Mouse (Mus musculus) limb, embryonic 13.5 days (tissue): ENCODE measurements around the gene Pde3b. TPM values are rescaled to one million over a fixed set of nuclear protein-coding genes. Genes with fewer than 3 reads are reported as not detected.
"Not testable (repeated sequence)": the region's sequence is repeated elsewhere in the genome, so short reads cannot be mapped to it uniquely, and the experiment has no call there.

Experiments used
- ATAC-seq: fragments of 200-750 bp; cut with Nextera tagmentation; 2 replicates; pipeline ENCODE4 v1.8.0; 2017; ENCODE audit warnings: low read depth, moderate number of reproducible peaks, moderate TSS enrichment; ENCODE audit not compliant: low FRiP score
- H3K27ac ChIP-seq: fragments of 300-500 bp; sonication (generic); 2 replicates; pipeline ENCODE4 v1.5.1; 2015; ENCODE audit warnings: inconsistent platforms, mild to moderate bottlenecking, moderate library complexity
- H3K27me3 ChIP-seq: fragments of 300-500 bp; sonication (generic); 2 replicates; pipeline ENCODE4 v1.6.1; 2015; ENCODE audit warnings: mild to moderate bottlenecking, inconsistent platforms
- H3K36me3 ChIP-seq: fragments of 300-500 bp; sonication (generic); 2 replicates; pipeline ENCODE4 v1.6.1; 2015; ENCODE audit warnings: inconsistent platforms, mild to moderate bottlenecking, moderate library complexity
- H3K4me1 ChIP-seq: fragments of 300-500 bp; sonication (generic); 2 replicates; pipeline ENCODE4 v1.6.1; 2015; ENCODE audit warnings: inconsistent platforms
- H3K4me2 ChIP-seq: fragments of 300-500 bp; sonication (generic); replicated peaks from 2 replicates; pipeline ENCODE4 v1.6.1; 2015; ENCODE audit warnings: inconsistent platforms, mild to moderate bottlenecking, moderate library complexity
- H3K4me3 ChIP-seq: fragments of 300-500 bp; sonication (generic); 2 replicates; pipeline ENCODE4 v1.5.1; 2015; ENCODE audit warnings: moderate library complexity, mild to moderate bottlenecking, inconsistent platforms
- H3K9ac ChIP-seq: fragments of 300-500 bp; sonication (generic); 2 replicates; pipeline ENCODE4 v1.6.1; 2015; ENCODE audit warnings: mild to moderate bottlenecking, inconsistent platforms
- H3K9me3 ChIP-seq: fragments of 300-500 bp; sonication (generic); 2 replicates; pipeline ENCODE4 v1.6.1; 2016; ENCODE audit warnings: inconsistent platforms
- WGBS: fragments of 180-500 bp; shearing (Covaris S2); methylation state at CpG from one replicate; pipeline ENCODE4 v1.1.7; 2015; 5-methylcytosine and 5-hydroxymethylcytosine counted together
- polyA plus RNA-seq: library from polyadenylated mRNA; unstranded; fragments of >200 nt; fragmentation: Nextera tagmentation; extraction: Ambion mirVana; gene quantifications from 2 replicates; pipeline ENCODE4 v1.2.1, GENCODE M21; 2015

The Pde3b gene
- polyA plus RNA-seq, 1 experiment from 2014 or later = 5.3 TPM

DNA sequence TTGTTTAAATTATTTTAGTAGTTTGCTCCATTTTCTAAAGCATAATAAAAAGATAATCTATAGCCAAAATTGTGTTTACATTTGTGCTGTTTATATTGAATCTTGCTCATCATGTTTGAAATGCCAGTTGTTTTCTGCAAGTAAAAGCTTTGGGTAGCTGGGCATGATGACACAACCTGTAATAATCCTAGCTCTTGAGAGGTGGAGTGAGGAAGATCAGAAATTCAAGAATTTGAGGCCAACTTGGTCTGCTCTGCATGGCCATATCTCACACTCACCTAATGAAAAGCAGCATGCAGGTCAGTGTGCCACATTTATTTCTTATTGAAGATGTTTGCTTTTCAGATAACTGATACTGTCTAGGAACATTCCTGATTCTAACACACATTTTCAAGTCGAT lies 65.9 kb downstream of the Pde3b start:
- Histone ChIP-seq H3K27ac (no peak overlapping the region), H3K4me3 (no peak overlapping the region), H3K36me3 (no peaks in the 10 kb centered on the region), H3K4me1 (no peaks in the 10 kb centered on the region), H3K4me2 (no peak overlapping the region), H3K9ac (no peak overlapping the region), H3K27me3 (no peaks in the 10 kb centered on the region), H3K9me3 (no peaks in the 10 kb centered on the region)
- no peak for ATAC-seq
- 80% methylated on average over 1 of the region's 1 CpGs for WGBS

DNA sequence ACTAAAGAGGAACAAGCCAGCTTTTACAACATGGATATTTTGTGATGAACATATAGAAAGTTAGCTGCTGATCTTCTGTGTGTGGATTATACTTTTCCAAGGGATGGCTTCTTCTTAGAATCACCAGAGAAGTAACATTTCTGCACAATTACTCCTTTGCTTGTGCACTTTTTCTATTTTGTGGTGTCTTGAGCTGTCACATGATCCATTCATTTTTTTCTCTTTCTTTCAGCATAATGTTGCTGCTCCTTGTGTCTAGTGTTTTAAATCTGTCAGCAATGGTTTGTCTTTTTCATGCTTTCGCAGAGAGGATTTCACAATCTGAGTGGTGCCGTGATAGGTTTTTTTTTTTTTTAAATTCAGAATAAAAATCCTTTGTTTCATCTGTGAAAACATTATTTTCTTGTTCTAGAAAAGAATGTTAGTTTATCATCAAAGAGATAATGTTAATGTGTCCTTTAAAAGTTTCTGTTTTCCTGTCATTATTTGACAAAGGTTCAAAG lies 66.4 kb downstream of the Pde3b start:
- Histone ChIP-seq H3K27me3 (no peaks in the 10 kb centered on the region), H3K36me3 (no peaks in the 10 kb centered on the region), H3K9me3 (no peaks in the 10 kb centered on the region), H3K9ac (no peak overlapping the region), H3K4me1 (no peaks in the 10 kb centered on the region), H3K27ac (no peak overlapping the region), H3K4me3 (no peak overlapping the region), H3K4me2 (no peak overlapping the region)
- WGBS = 91% methylated on average over 2 of the region's 2 CpGs
- ATAC-seq = no peak

DNA sequence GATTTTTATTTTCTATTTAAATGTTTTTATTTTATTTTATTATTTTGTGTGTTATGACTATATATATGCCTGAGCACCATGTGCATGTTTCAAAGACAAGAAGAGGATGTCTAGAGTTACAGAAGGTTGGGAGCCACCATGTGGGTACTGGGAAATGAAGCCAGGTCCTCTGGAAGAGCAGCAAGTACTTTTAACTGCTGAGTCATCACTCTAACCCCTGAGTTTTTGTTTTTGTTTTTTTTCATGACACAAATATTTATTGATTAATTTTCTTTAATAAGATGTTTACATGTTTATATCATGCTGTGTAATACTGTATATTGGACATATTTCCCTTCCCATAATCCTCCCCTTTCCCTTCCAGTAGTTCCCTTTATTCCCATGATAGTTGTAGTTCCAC lies 77.5 kb downstream of the Pde3b start:
- no peaks in the 10 kb centered on the region for H3K27me3 ChIP-seq
- H3K4me1 ChIP-seq = no peaks in the 10 kb centered on the region
- H3K4me3 ChIP-seq = no peak overlapping the region
- no peak for ATAC-seq
- H3K9me3 ChIP-seq = no peaks in the 10 kb centered on the region
- H3K36me3 ChIP-seq = no peaks in the 10 kb centered on the region
- no peak overlapping the region for H3K27ac ChIP-seq
- no peak overlapping the region for H3K4me2 ChIP-seq
- H3K9ac ChIP-seq = no peak overlapping the region

DNA sequence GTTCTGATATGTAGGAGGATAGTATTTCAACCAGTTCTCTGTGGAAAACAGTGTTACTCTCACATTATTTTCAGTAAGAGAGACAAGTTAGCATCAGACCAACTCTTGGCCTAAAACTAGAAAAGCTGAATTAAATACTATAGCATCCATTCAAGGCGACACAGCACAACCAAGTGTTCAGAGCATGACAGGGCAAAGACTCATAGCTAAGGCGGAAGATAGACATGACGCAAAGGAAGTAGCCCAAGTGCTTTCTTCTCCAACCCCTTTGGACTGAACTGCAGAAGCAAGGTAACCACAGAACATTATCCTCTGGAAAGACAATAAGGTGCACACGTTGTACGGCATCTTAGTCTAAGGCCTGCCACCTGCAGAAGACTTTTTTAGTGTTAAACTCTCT lies 79.0 kb downstream of the Pde3b start:
- Histone ChIP-seq H3K9me3 (no peaks in the 10 kb centered on the region), H3K27ac (no peak overlapping the region), H3K4me1 (no peaks in the 10 kb centered on the region), H3K4me2 (no peak overlapping the region), H3K27me3 (no peaks in the 10 kb centered on the region), H3K4me3 (no peak overlapping the region), H3K36me3 (no peaks in the 10 kb centered on the region), H3K9ac (no peak overlapping the region)
- no peak for ATAC-seq
- WGBS = 96% methylated on average over 5 of the region's 5 CpGs

DNA sequence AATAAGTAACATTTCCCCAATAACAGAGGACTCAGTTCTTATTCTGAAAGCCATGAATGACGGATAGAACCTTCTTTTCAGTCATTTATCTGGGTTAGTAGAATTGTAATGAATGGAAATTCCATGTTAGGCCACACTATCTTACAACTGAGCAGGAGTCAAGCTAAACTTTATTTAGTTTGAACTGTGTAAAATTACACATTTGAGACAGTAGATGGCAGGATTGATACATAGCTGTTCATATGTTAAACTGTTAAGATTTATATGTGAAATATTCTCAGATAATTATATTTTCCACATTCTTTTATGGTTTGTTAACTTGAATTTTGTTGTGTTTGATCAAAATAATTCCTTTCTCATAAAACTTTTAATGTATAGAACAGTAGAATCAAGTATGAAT lies 84.2 kb downstream of the Pde3b start:
- Histone ChIP-seq H3K4me1 (no peaks in the 10 kb centered on the region), H3K27ac (no peak overlapping the region), H3K9ac (no peak overlapping the region), H3K4me3 (no peak overlapping the region), H3K27me3 (no peaks in the 10 kb centered on the region), H3K36me3 (no peaks in the 10 kb centered on the region), H3K4me2 (no peak overlapping the region), H3K9me3 (no peaks in the 10 kb centered on the region)
- WGBS = 88% methylated on average over 1 of the region's 1 CpGs
- no peak for ATAC-seq

DNA sequence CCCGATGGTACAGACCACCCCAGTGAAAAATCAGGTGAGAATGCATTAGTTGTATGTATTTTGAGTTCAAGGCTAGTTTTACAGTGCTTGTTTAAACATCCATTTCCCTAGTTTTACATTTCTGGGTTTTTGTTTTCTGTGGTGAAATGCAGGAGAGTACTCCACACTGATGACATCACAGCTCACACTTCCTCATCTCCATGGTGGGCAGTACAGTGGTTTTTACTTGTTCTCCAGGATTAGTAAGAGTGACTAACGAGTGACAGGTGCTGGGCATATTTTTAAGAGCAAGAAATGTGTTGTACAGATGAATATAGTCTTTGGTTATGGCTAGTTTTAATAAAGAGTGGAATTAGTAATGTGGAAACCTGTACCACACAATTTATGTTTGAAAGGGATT lies 93.8 kb downstream of the Pde3b start:
- Histone ChIP-seq H3K4me2 (no peak overlapping the region), H3K4me1 (no peaks in the 10 kb centered on the region)
- WGBS = 81% methylated on average over 2 of the region's 2 CpGs

DNA sequence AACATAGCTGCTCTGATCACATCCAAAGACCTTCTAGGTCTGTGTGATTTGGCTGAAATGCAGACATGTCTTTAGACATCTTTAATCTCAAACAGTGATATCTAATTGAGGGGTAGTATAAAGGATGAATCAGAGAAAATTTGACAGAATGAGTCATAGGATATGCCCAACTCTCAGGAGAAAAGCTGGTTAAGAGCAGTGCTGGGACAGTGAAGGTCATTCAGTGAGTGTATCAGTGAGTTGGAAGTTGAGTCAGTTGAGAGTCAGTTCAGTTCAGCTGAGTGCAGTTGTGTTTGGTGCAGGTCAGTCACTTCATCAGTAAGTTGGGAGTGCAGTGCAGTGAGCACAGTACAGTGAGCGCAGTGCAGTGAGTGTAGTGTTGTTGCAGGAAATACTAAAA lies 105.0 kb downstream of the Pde3b start:
- Histone ChIP-seq H3K27me3 (no peaks in the 10 kb centered on the region), H3K36me3 (peaks cover 5% of the 10 kb centered on the region; the same call in 1 of the 2 replicates), H3K4me2 (no peak overlapping the region), H3K9me3 (no peaks in the 10 kb centered on the region), H3K4me3 (no peak overlapping the region), H3K4me1 (no peaks in the 10 kb centered on the region), H3K27ac (no peak overlapping the region), H3K9ac (no peak overlapping the region)
- ATAC-seq = no peak
- 100% methylated on average over 1 of the region's 1 CpGs for WGBS

More for the DNA sequence above, 93.8 kb downstream of the Pde3b start:
- Histone ChIP-seq H3K27ac (no peak overlapping the region), H3K36me3 (no peaks in the 10 kb centered on the region), H3K4me3 (no peak overlapping the region), H3K9me3 (no peaks in the 10 kb centered on the region), H3K27me3 (no peaks in the 10 kb centered on the region), H3K9ac (no peak overlapping the region)
- ATAC-seq = no peak

DNA sequence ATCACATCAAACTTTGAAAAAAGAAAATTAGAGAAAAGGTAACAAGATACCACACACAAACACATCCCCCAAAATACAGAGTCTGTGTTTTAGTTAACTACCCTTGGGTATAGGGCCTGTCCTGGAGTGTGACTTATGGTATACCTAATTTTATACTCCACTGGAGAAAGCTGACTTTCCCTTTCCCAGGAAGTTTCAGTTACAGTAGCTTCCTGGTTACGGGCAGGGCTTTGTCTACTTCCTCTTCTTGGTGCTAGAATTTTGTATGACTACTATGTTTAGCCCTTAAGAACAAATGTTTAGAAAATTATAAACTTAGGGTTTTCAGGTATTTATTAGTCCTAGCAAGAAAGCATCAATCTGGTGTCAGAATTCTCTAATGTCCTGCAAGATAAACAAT lies 111.2 kb downstream of the Pde3b start:
- no peaks in the 10 kb centered on the region for H3K4me1 ChIP-seq
- no peak overlapping the region for H3K4me2 ChIP-seq
- H3K36me3 ChIP-seq = peaks cover 5% of the 10 kb centered on the region; the same call in 1 of the 2 replicates
- WGBS = 88% methylated on average over 1 of the region's 1 CpGs
- no peak overlapping the region for H3K9ac ChIP-seq
- no peak overlapping the region for H3K4me3 ChIP-seq
- no peak for ATAC-seq
- H3K27me3 ChIP-seq = no peaks in the 10 kb centered on the region
- H3K27ac ChIP-seq = no peak overlapping the region
- no peaks in the 10 kb centered on the region for H3K9me3 ChIP-seq

DNA sequence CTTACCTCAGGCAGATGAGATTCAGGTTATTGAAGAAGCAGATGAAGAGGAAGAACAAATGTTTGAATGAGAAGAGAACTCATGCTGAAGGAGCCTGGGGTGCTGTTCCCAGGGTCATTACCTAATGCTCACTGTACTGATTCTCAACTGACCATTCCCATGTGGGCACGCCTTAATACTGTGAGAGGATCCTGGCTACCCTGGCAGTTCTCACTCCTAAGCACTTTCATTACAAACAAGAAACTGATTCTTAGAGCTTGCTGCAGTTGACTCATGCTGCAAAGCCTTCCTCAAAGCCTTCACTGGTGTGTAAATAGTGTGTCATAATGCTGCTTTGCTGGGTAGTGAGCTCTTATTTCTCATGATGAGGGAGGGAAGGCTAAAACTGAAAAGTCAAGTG lies 121.1 kb downstream of the Pde3b start:
- Histone ChIP-seq H3K4me3 (no peak overlapping the region), H3K36me3 (peaks cover 7% of the 10 kb centered on the region; the same call in 1 of the 2 replicates), H3K27me3 (no peaks in the 10 kb centered on the region), H3K27ac (no peak overlapping the region), H3K9me3 (no peaks in the 10 kb centered on the region), H3K4me2 (no peak overlapping the region), H3K9ac (no peak overlapping the region), H3K4me1 (no peaks in the 10 kb centered on the region)
- 86% methylated on average over 1 of the region's 1 CpGs for WGBS
- ATAC-seq = no peak

DNA sequence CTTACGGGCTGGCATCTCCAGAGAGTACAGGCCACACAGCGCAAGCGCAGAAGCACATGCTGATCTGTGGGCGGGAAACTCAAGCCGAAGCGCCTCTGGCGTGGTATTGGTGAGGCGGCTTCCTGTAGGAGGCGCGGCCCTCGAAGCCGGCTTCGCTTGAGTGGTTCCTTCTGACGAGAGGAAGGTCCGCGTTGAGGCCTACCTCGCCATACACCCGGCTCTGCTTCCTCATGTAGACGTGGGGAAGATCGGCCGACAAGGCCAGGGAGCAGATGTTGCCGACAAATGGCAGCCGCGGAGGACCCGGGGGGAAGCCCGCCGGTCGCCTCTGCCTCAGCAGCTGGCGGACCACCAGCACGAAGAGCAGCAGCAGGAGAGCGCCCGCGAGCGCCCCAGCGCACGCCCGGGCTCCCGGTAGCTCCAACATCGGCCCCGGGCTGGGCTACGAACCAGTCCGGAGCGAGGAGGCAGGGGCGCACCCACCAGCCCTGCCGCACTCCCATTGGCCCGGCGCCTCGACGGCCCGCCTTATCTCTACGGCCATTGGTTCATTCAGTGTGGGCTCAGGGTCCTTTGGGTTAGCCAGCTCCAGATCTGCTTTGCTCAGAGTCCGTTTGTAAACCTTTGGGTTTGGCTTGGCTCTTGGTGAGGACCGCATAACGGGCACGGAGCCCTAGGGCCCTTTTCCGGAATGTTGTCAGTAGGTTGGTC lies 147.6 kb downstream of the Pde3b start, which contains the start of gene Cyp2r1:
Gene Cyp2r1, minus strand, starts transcription at position 442 of the 711 bp plus-strand sequence.
- peak within 1 kb of the TSS; percentile 70 for H3K4me2 ChIP-seq
- 2% methylated on average over 56 of the region's 56 CpGs for WGBS
- ATAC-seq = peak; percentile 100
- H3K27me3 ChIP-seq = no peaks in the 10 kb centered on the region
- peak within 1 kb of the TSS; percentile 87 for H3K27ac ChIP-seq
- H3K9ac ChIP-seq = peak within 1 kb of the TSS; percentile 67
- H3K4me1 ChIP-seq = no peaks in the 10 kb centered on the region
- peak within 1 kb of the TSS; percentile 57 for H3K4me3 ChIP-seq
- H3K36me3 ChIP-seq = no peaks in the 10 kb centered on the region
- no peaks in the 10 kb centered on the region for H3K9me3 ChIP-seq

DNA sequence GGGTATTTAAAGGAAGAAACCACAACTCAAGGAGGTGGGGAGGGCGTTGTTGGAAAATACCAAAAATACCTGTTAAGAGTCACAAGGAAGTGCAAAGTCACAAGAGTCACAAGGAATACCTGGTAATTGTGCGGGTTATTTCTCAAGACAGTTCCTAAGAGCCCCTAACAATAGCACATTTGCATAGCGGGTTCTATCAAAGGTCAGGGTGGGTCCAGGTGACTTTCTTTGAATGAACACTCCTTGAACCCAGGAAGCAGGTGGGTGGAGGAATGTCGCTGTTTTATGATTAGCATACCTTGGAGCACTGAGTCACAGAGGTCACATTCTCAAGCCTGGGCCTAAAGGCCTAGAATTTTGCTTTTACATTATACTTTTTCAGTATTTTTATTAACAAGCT lies 158.8 kb downstream of the Pde3b start:
- H3K27ac ChIP-seq, H3K27me3 ChIP-seq, H3K4me2 ChIP-seq, H3K9me3 ChIP-seq, H3K9ac ChIP-seq, H3K36me3 ChIP-seq, ATAC-seq, H3K4me3 ChIP-seq, H3K4me1 ChIP-seq: not testable (repeated sequence)
- WGBS = 91% methylated on average over 4 of the region's 4 CpGs

DNA sequence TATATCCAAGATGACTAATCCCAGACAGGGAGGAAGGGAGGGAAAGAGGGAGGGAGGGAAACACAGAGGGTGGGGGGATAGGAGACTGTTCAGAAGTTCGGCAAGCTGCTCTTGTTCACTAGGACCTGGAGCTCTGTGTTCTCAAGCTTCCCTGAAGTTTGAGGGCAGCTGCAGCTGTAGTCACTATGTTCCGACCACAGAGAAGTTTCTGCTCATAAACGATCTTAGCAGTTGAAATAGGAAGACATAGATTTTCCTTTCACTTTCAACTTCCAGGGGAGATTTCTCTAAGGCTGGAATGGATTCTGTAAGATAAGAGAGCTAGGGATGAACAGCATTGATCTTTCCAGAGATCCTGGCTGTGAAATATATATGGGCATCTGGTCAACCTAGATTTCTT lies 161.8 kb downstream of the Pde3b start:
- H3K27ac ChIP-seq = no peak overlapping the region
- H3K36me3 ChIP-seq = no peaks in the 10 kb centered on the region
- no peak overlapping the region for H3K9ac ChIP-seq
- no peaks in the 10 kb centered on the region for H3K9me3 ChIP-seq
- no peaks in the 10 kb centered on the region for H3K27me3 ChIP-seq
- no peak overlapping the region for H3K4me2 ChIP-seq
- H3K4me1 ChIP-seq = no peaks in the 10 kb centered on the region
- no peak overlapping the region for H3K4me3 ChIP-seq
- ATAC-seq = no peak
- WGBS = 66% methylated on average over 3 of the region's 3 CpGs

DNA sequence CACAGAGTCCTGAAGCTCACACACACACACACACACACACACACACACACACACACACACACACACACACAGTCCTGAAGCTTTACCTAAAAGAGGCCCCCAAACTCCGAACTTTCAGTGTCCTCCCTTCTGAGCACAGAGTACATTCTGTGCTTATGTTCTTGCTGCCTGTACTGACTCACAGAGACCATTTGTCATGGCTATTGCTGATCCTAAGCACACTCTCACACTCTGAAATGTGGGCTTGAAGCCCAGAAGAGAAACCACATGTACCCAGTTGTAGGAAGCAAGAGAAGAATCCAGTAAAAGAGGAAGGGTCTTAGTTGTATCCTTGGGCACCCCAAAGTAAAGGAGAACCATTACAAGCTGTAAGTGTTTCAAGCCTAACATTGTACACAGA lies 162.6 kb downstream of the Pde3b start:
- Histone ChIP-seq H3K4me3 (no peak overlapping the region), H3K27ac (no peak overlapping the region), H3K9me3 (no peaks in the 10 kb centered on the region), H3K9ac (no peak overlapping the region), H3K27me3 (no peaks in the 10 kb centered on the region), H3K36me3 (no peaks in the 10 kb centered on the region), H3K4me1 (no peaks in the 10 kb centered on the region), H3K4me2 (no peak overlapping the region)
- WGBS = 57% methylated on average over 1 of the region's 1 CpGs
- ATAC-seq = no peak
